Mouse (Mus musculus) intestine, embryonic 15.5 days (tissue): Measurements from ENCODE around the gene Oosp3. TPM values are rescaled to one million over a fixed set of nuclear protein-coding genes. Genes with fewer than 3 reads are reported as not detected.

Source experiments
- ATAC-seq: fragments of 200-750 bp; cut with Nextera tagmentation; 2 replicates; pipeline ENCODE4 v1.8.0; 2017; ENCODE audit warnings: moderate TSS enrichment, moderate library complexity
- H3K27ac ChIP-seq: fragments of 300-500 bp; sonication (generic); 2 replicates; pipeline ENCODE4 v1.5.1; 2015; ENCODE audit warnings: mild to moderate bottlenecking, inconsistent platforms
- H3K27me3 ChIP-seq: fragments of 300-500 bp; sonication (generic); replicated peaks from 2 replicates; pipeline ENCODE4 v1.6.1; 2015; ENCODE audit warnings: inconsistent platforms
- H3K36me3 ChIP-seq: fragments of 300-500 bp; sonication (generic); 2 replicates; pipeline ENCODE4 v1.6.1; 2015; ENCODE audit warnings: inconsistent platforms
- H3K4me1 ChIP-seq: fragments of 300-500 bp; sonication (generic); replicated peaks from 2 replicates; pipeline ENCODE4 v1.6.1; 2015; ENCODE audit warnings: inconsistent platforms
- H3K4me2 ChIP-seq: fragments of 300-500 bp; sonication (generic); replicated peaks from 2 replicates; pipeline ENCODE4 v1.6.1; 2015; ENCODE audit warnings: mild to moderate bottlenecking, inconsistent platforms
- H3K4me3 ChIP-seq: fragments of 300-500 bp; sonication (generic); replicated peaks from 2 replicates; pipeline ENCODE4 v1.5.1; 2015; ENCODE audit warnings: inconsistent platforms
- H3K9ac ChIP-seq: fragments of 300-500 bp; sonication (generic); 2 replicates; pipeline ENCODE4 v1.6.1; 2015; ENCODE audit warnings: inconsistent platforms
- H3K9me3 ChIP-seq: fragments of 300-500 bp; sonication (generic); 2 replicates; pipeline ENCODE4 v1.6.1; 2016; ENCODE audit warnings: inconsistent platforms
- WGBS: fragments of 180-500 bp; shearing (Covaris S2); methylation state at CpG from one replicate; pipeline ENCODE4 v1.1.7; 2015; 5-methylcytosine and 5-hydroxymethylcytosine counted together
- polyA plus RNA-seq: library from polyadenylated mRNA; unstranded; fragments of >200 nt; fragmentation: Nextera tagmentation; extraction: Ambion mirVana; gene quantifications from 2 replicates; pipeline ENCODE4 v1.2.1, GENCODE M21; 2015

The Oosp3 gene
- polyA plus RNA-seq: not detected in 2 replicates

DNA sequence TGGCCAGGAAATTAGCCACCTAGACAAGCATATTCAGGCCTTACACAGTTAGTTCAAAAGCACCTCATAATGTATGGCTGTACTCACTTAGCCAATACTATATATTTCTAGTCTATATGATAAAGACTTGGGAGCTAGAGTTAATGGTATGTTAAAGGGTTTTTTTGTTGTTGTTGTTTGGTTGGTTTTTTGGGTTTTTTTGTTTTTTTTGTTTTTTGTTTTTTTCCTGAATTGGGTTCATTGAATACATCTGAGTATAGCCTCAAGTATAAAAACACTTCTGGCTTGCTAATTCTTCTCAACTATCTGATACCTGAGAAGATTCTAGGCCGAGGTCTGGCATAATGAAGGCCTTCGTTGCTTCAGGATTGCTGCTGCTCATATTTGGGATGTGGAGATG is at the start of gene Oosp3:
TSS of gene Oosp3 (plus strand) at position 301 of the 400 bp plus-strand sequence.
- Histone ChIP-seq H3K27ac (no peak within 1 kb of the TSS), H3K9me3 (no peaks in the 10 kb centered on the region), H3K27me3 (no peaks in the 10 kb centered on the region), H3K36me3 (no peaks in the 10 kb centered on the region), H3K4me3 (no peak within 1 kb of the TSS), H3K4me1 (no peaks in the 10 kb centered on the region), H3K9ac (no peak within 1 kb of the TSS), H3K4me2 (no peak within 1 kb of the TSS)
- WGBS: 85% methylated on average over 2 of the region's 2 CpGs
- no peak for ATAC-seq

DNA sequence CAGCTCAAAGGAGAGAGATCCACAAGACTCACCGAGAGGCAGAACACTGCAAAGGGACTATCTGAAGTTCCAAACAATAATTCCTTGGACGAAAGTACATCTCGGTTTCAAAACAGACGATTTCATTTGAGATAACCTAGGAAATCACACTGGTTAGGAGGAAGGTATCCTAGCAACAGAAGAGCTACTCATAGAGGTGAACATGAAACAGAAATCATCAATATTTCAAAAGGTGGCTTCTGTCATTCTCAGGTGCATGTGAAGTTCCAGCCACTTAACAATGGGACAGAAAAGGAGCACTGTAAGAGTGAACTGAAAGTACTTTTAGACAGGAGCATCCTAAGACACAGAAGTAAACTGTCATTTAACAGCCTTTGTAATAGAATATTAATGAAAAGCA is 47.3 kb upstream of the Oosp3 start:
- no peak overlapping the region for H3K4me3 ChIP-seq
- H3K27me3 ChIP-seq: no peaks in the 10 kb centered on the region
- no peaks in the 10 kb centered on the region for H3K4me1 ChIP-seq
- no peak overlapping the region for H3K27ac ChIP-seq
- no peaks in the 10 kb centered on the region for H3K9me3 ChIP-seq
- 75% methylated on average over 4 of the region's 4 CpGs for WGBS
- no peak overlapping the region for H3K4me2 ChIP-seq
- ATAC-seq: no peak
- H3K36me3 ChIP-seq: no peaks in the 10 kb centered on the region
- no peak overlapping the region for H3K9ac ChIP-seq

DNA sequence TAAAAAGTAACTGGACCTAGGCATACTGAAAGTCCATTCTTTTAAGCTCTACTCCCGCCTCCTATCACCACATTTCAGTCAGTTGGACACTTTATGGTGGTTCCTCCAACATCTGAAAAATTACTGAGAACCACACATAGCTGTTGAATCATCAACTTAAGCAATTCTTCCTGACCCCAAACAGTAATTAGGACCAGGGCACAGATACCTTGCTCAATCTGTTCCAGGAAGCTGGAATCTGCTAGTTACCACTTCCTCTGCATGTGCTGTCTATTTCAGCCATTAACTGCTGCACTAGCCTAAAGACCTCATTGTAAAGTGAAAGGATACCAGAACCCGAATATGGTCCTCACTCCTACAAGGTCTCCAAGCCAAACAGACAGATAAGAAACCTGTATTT is 37.7 kb upstream of the Oosp3 start:
- Histone ChIP-seq H3K4me1 (no peaks in the 10 kb centered on the region), H3K9ac (no peak overlapping the region), H3K4me3 (no peak overlapping the region), H3K36me3 (no peaks in the 10 kb centered on the region), H3K27me3 (no peaks in the 10 kb centered on the region), H3K9me3 (no peaks in the 10 kb centered on the region), H3K4me2 (no peak overlapping the region), H3K27ac (no peak overlapping the region)
- WGBS: 68% methylated on average over 2 of the region's 2 CpGs
- ATAC-seq: no peak

DNA sequence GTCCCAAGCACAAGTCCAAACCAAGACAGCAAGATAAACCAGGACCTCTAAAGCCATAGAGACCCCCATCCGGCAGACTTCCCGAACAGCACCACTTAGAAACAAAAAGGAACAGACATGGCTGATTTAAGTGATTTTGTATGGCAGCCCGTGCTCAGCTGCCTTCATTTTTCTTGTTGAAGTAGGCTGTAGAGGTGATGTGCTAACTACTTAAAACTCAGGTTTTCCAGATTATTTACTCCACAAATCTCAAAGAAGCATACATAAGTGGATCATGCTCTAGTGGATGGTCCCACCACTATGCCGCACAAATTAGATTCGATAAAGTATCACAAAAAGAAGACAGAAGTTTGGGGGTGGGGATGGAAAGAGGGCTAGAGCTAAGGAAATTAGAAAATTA is 36.4 kb upstream of the Oosp3 start, which contains the start of gene Oosp2:
TSS of gene Oosp2 (minus strand) at position 101 of the 400 bp plus-strand sequence.
- WGBS: 89% methylated on average over 5 of the region's 5 CpGs
- Histone ChIP-seq H3K4me3 (no peak within 1 kb of the TSS), H3K27ac (no peak within 1 kb of the TSS), H3K36me3 (no peaks in the 10 kb centered on the region), H3K9me3 (no peaks in the 10 kb centered on the region), H3K4me2 (no peak within 1 kb of the TSS), H3K4me1 (no peaks in the 10 kb centered on the region), H3K9ac (no peak within 1 kb of the TSS), H3K27me3 (no peaks in the 10 kb centered on the region)
- ATAC-seq: no peak

DNA sequence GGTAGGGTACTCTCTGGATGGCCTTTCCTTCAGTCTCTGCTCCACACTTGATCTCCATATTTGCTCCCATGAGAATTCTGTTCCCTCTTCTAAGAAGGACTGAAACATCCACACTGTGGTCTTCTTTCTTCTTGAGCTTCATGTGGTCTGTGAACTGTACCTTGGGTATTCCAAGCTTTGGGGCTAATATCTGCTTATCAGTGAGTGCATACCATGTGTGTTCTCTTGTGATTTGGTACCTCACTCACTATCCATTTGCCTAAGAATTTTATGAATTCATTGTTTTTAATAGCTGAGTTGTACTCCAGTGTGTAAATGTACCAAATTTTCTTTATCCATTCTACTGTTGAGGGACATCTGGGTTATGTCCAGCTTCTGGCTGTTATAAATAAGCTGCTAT is 35.3 kb upstream of the Oosp3 start:
- Histone ChIP-seq H3K4me3 (no peak overlapping the region), H3K4me1 (no peaks in the 10 kb centered on the region), H3K27me3 (no peaks in the 10 kb centered on the region), H3K9ac (no peak overlapping the region), H3K9me3 (no peaks in the 10 kb centered on the region), H3K27ac (no peak overlapping the region), H3K4me2 (no peak overlapping the region), H3K36me3 (no peaks in the 10 kb centered on the region)
- ATAC-seq: no peak

DNA sequence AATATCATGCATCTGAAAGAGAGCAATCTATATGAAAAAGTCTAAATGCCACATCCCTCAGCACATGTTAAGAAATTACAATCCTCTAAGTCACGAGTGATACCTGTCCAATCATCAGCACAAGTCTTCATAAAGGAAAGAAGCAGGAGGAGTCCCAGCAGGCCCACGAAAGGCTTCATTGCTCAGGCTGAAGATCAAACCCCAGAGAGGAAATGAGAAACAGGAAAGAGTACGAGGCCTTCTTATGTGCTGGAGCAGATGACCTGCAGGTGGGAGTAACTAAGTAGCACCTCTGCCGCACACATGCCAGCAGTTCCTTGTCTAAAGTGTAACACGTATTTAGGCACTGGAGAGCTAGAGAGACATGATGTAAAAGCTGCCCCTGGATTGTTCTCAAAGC is 6.0 kb upstream of the Oosp3 start, which contains the start of gene Oosp1:
TSS of gene Oosp1 (minus strand) at position 312 of the 400 bp plus-strand sequence.
- Histone ChIP-seq H3K4me2 (no peak within 1 kb of the TSS), H3K27me3 (no peaks in the 10 kb centered on the region), H3K36me3 (no peaks in the 10 kb centered on the region), H3K9me3 (no peaks in the 10 kb centered on the region), H3K9ac (no peak within 1 kb of the TSS), H3K4me3 (no peak within 1 kb of the TSS), H3K4me1 (no peaks in the 10 kb centered on the region), H3K27ac (no peak within 1 kb of the TSS)
- WGBS: 74% methylated on average over 5 of the region's 5 CpGs
- ATAC-seq: no peak

DNA sequence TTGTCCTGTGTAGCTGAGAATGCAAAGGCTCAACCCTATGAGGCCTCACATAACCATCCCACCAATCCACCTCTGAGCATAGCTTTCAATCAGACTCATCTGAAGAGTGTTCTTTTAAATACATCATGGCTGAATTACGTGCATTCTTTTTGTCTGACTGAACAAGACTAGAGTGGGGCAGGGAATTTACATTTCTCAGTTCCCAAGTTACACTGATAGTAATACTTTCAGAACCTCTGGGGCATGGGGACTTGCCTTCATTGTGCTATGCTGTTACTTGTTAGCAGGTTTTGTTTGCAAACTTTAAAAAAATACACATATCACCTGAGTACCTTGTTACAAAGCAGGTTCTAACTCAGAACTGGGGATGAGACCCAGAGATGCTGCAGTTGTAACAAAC is 5.4 kb upstream of the Oosp3 start:
- Histone ChIP-seq H3K9ac (no peak overlapping the region), H3K27me3 (no peaks in the 10 kb centered on the region), H3K36me3 (no peaks in the 10 kb centered on the region), H3K9me3 (no peaks in the 10 kb centered on the region), H3K4me3 (no peak overlapping the region), H3K27ac (no peak overlapping the region), H3K4me1 (no peaks in the 10 kb centered on the region), H3K4me2 (no peak overlapping the region)
- no peak for ATAC-seq
- 58% methylated on average over 1 of the region's 1 CpGs for WGBS

DNA sequence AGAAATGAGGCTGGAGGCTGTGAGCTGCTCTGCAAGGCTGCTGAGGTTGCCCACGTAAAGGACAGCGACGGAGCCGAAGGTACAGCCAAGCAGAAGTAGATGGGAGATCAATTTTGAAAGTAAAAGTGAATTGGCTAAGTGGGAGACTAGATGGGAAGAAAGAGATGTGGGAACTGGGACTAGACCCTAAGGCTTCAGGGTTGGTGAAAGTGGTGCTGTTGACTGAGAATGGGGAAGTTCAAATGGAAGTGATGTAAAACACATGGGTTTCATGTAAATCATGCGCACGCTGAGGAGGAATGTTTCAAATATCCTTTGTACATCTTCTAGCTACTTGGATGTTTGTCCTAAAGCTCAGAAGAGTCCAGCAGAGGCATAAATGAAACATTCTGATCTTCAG is 1.5 kb downstream of the Oosp3 start:
- ATAC-seq: no peak
- H3K4me2 ChIP-seq: no peak overlapping the region
- 85% methylated on average over 6 of the region's 6 CpGs for WGBS
- H3K4me1 ChIP-seq: no peaks in the 10 kb centered on the region
- no peaks in the 10 kb centered on the region for H3K36me3 ChIP-seq
- no peak overlapping the region for H3K27ac ChIP-seq
- H3K9ac ChIP-seq: no peak overlapping the region
- no peaks in the 10 kb centered on the region for H3K9me3 ChIP-seq
- H3K4me3 ChIP-seq: no peak overlapping the region
- no peaks in the 10 kb centered on the region for H3K27me3 ChIP-seq

DNA sequence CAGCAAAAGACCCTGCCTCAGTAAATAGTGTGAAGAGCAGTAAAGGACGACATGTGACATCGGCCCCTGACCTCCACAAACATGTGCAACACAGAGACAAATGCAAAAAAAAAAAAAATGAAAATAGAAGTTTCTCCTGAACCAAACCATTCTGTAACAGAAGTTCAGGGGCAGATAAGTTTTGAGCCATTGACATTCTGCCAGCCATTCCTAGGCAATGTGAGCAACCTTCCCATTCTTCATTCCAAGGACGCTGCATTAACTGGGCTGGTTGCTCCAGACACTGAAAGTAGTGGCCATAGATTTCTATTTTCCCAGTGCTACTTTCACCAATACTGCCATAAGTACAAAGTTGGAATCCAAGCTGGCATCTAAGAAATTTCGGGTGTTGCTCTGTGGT is 15.6 kb downstream of the Oosp3 start:
- no peak overlapping the region for H3K27ac ChIP-seq
- H3K9ac ChIP-seq: no peak overlapping the region
- ATAC-seq: no peak
- no peaks in the 10 kb centered on the region for H3K9me3 ChIP-seq
- no peak overlapping the region for H3K4me3 ChIP-seq
- H3K36me3 ChIP-seq: no peaks in the 10 kb centered on the region
- 82% methylated on average over 4 of the region's 4 CpGs for WGBS
- H3K4me1 ChIP-seq: no peaks in the 10 kb centered on the region
- no peak overlapping the region for H3K4me2 ChIP-seq
- no peaks in the 10 kb centered on the region for H3K27me3 ChIP-seq

DNA sequence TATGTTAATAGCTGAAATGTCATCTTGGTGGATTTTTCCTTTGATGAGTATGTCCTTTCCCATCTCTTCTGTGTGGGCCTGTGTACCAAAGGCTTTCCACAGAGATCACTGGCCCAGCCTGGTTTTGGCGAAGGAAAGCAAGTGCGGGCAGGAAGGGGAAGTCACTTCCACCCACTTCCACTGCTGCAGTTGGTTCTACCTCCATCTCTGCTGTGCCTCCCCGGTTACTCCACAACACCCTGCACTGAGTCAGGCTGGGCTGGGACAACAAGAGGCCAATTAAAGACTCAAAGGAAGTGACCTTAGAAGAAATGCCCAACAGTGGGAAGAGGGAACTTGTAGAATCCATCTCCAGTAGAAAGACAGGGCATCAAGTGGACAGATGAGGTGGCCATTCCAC is 23.2 kb downstream of the Oosp3 start:
- Histone ChIP-seq H3K27me3 (no peaks in the 10 kb centered on the region), H3K9ac (no peak overlapping the region), H3K9me3 (no peaks in the 10 kb centered on the region), H3K27ac (no peak overlapping the region), H3K4me2 (no peak overlapping the region), H3K36me3 (no peaks in the 10 kb centered on the region), H3K4me3 (no peak overlapping the region), H3K4me1 (no peaks in the 10 kb centered on the region)
- no peak for ATAC-seq
- WGBS: 93% methylated on average over 3 of the region's 3 CpGs

DNA sequence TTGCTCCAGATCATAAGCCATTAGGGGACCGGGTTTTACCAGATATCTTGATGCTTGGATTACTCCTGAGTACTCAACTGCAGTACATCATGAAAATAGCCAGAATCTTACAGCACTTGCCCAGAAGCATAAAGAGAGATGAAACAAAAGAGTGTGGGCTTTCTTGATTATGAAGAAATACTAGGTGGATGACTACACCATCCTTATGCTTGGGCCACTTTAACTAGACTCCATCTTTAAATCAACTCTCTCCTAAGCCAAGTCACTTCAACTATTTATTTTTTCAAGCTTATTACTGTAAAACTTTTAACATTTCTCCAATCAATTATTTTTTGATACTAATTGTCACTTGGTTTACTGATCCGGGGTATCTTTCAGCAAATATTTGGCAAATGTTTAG is 27.0 kb downstream of the Oosp3 start:
- no peak for ATAC-seq
- Histone ChIP-seq H3K9ac (no peak overlapping the region), H3K4me1 (no peaks in the 10 kb centered on the region), H3K27ac (no peak overlapping the region), H3K4me3 (no peak overlapping the region), H3K36me3 (no peaks in the 10 kb centered on the region), H3K9me3 (no peaks in the 10 kb centered on the region), H3K27me3 (no peaks in the 10 kb centered on the region), H3K4me2 (no peak overlapping the region)
- WGBS: 64% methylated on average over 2 of the region's 2 CpGs

DNA sequence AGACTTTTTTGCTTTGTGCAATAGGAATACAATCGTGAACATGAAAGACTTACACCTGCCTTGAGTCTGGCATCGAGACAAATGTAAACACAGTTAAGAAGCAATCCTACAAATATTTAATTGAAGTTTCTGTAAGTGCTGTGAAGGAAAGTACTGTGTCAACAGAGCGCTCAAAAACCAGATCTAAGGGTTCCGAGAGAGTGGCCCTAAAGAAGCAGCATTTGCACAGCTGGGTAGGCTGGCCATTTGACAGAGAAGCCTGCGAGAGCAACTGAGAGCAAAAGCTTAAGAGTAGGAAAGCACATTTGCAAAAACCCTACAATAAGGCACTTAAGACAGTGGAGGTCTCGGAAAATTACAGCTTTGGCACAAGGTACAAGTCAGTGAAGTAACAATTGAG is 27.4 kb downstream of the Oosp3 start:
- Histone ChIP-seq H3K36me3 (no peaks in the 10 kb centered on the region), H3K4me3 (no peak overlapping the region), H3K4me1 (no peaks in the 10 kb centered on the region), H3K9me3 (no peaks in the 10 kb centered on the region), H3K27ac (no peak overlapping the region), H3K9ac (no peak overlapping the region), H3K4me2 (no peak overlapping the region), H3K27me3 (no peaks in the 10 kb centered on the region)
- no peak for ATAC-seq
- WGBS: 45% methylated on average over 6 of the region's 6 CpGs

DNA sequence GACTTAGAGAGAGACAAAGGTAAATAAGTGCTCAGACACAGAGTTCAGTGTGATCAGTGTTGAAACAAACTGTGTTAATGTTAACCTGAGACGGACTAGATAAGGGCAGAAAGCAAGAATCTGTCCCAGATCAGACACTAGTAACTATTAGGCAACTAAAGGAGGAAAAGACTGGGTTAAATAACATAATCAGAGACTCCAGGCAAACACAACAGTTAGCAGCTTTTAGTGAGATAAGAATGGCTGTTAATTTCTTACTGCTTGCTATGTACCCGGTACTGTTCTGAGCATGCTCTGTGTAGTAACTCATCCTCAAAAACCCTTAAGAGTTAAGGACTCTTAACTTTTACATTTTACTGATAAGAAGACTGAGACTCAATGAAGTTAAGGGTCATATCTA is 29.1 kb downstream of the Oosp3 start:
- Histone ChIP-seq H3K9me3 (no peaks in the 10 kb centered on the region), H3K4me1 (no peaks in the 10 kb centered on the region), H3K9ac (no peak overlapping the region), H3K4me3 (no peak overlapping the region), H3K4me2 (no peak overlapping the region), H3K36me3 (no peaks in the 10 kb centered on the region), H3K27me3 (no peaks in the 10 kb centered on the region), H3K27ac (no peak overlapping the region)
- ATAC-seq: no peak
- 46% methylated on average over 2 of the region's 2 CpGs for WGBS

DNA sequence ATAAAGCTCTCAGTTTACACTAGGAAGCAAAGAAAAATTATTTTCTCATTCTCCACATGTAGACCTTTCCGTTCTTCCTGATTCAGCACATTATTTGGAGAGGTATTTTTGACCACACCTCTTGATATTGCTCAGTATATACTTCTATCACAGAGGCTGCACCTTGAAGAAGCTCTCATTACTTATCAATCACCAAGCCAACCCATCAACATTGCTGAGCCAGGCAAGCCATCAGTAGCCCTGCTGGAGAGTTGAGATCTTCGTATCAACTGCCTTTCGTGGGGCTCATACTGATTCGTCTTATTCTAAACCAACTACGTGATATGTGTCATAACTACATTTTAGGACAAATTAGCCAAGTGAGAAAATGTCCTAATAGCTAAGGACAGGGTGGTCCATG is 30.4 kb downstream of the Oosp3 start:
- WGBS: 92% methylated on average over 5 of the region's 5 CpGs
- no peaks in the 10 kb centered on the region for H3K4me1 ChIP-seq
- no peak overlapping the region for H3K4me2 ChIP-seq
- H3K4me3 ChIP-seq: no peak overlapping the region
- ATAC-seq: no peak
- no peak overlapping the region for H3K27ac ChIP-seq
- no peaks in the 10 kb centered on the region for H3K27me3 ChIP-seq
- no peaks in the 10 kb centered on the region for H3K36me3 ChIP-seq
- no peak overlapping the region for H3K9ac ChIP-seq
- H3K9me3 ChIP-seq: no peaks in the 10 kb centered on the region
